Mouse (Mus musculus): ENCODE data around the gene Tprn.

Gene Tprn

GRCm38 (mm10) chr2:25262291-25262767 is at the start of gene Tprn:
Tprn (plus strand) TSS chr2:25262618.
- peak; percentile 94 for DNase-seq (ENCODE audit: low read depth, low spot score)

DNA sequence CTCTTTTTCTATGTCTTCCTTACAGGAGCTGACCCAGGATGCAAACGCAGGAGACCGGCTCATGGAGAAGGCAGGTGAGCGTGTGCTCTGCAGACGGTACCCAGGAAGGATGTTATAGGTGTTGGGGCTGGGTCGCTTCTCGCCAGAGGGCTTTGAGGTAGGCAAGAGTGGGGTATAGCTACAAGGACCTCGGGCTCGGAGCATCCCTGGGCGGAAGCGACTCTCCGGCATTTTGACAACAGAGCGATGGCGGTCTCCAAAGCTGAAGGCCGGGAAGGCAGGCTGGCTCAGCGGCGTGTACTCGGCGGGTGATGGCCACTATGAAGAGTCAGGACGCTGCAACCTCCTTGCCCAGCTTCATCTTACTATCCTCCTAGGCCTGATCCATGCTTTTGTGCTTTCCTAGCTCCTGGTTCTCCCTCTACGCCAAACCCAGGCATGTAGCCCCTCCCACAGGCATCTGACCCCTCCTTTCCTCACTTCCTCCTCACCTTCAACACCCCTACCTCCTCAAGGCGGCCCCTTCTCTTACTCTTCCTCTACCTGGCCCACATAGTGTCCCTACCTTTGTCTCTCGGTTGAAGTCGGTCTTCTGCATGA is 49.1 kb upstream of the Tprn start:
- no peak for DNase-seq (ENCODE audit: low read depth, low spot score)

DNA sequence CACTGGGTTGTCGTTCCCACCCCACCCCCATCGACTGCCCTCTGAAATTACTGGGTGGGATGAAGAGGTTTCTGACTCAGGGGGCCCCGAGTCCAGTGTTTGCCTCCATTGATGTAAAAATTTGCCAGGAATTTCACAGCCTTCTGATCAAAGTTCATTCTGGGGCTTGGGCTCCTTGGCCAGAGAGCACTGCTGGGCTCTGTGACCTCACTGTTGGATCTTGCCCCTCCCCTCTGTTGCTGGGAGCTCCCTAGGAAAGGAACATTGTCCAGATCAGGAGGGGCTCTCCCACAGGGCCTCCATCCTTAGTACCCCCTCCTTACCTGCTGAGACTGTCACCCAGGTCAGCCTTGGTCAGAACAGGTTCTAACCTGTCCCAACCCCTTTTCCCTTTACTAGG is 48.0 kb upstream of the Tprn start, which contains the start of gene Stpg3:
Stpg3 (minus strand) TSS at position 194 of the 400 bp plus-strand sequence.
- DNase-seq (ENCODE audit: low read depth, low spot score) = no peak

GRCm38 (mm10) chr2:25217666-25218065 is 44.8 kb upstream of the Tprn start:
- DNase-seq (ENCODE audit: low read depth, low spot score) = no peak

GRCm38 (mm10) chr2:25218445-25218844 is 44.0 kb upstream of the Tprn start, which contains the start of gene Fam166a:
Fam166a (plus strand) TSS chr2:25218745.
- DNase-seq (ENCODE audit: low read depth, low spot score) = no peak

- DNase-seq (ENCODE audit: low read depth, low spot score) = no peak
Measured at GRCm38 (mm10) chr2:25221331-25221772, 41.1 kb upstream of the Tprn start.

GRCm38 (mm10) chr2:25223681-25224491 is 38.5 kb upstream of the Tprn start:
- peak; percentile 86 for DNase-seq (ENCODE audit: low read depth, low spot score)

DNA sequence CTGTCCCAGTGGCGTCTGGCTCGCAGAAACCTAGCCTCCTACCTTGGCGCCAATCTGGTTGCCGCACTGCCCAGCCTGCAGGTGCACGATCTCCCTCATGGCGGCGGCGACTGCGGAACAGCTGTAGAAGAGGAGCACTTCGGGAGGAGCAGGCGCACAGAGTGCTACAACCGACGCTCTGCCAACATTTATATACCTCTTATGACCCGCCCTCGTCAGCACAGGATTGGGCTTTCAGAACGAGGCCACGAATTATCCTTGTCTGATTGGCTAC is 38.0 kb upstream of the Tprn start, which contains the start of gene Tubb4b:
Tubb4b (minus strand) TSS at position 211 of the 274 bp plus-strand sequence.
- DNase-seq (ENCODE audit: low read depth, low spot score) = no peak

GRCm38 (mm10) chr2:25224766-25225752 is 37.4 kb upstream of the Tprn start:
- DNase-seq (ENCODE audit: low read depth, low spot score) = peak; percentile 100

DNA sequence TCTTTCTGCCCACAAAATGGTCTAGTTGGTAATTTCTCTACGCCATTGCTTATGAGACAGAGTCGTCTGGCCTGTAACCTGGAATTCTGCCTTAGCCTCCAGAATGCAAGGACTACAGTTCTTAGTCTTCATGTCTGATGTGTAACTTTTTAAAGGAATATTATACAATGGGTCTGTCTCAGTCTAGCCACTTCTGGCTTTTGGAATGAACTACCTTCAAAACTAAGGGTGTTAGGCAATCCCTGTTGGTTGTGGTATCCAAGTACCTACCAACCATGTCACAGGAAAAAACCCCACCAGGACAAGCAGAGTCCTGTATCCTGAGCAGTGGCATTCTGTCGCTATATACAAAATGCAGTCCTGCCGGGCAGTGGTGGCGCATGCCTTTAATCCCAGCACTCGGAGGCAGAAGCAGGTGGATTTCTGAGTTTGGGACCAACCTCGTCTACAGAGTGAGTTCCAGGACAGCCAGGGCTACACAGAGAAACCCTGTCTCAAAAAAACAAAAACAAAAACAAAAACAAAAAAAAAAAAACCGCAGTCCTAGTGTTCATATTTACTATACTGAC is 36.5 kb upstream of the Tprn start:
- no peak for DNase-seq (ENCODE audit: low read depth, low spot score)

- peak; percentile 80 for DNase-seq (ENCODE audit: low read depth, low spot score)
Measured at GRCm38 (mm10) chr2:25226864-25227263, 35.6 kb upstream of the Tprn start.

DNA sequence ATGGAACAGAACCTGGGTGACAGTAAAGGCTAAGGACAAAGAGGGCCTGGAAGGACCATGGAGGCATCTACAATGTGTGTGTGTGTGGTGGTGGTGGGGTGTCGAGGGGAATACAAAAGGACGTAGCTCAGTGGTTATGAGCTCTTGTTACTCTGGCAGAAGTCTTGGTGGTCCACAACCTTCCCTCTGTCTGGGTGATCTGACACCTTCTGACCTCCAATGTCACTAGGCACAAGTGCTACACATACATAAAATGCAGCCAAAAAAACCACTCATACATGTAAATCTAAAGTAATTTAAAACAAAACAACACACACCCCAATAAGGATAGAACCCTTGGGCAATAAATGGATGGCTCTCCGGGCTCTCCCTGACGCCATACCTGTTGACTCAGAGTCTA is 35.0 kb upstream of the Tprn start:
- no peak for DNase-seq (ENCODE audit: low read depth, low spot score)

DNA sequence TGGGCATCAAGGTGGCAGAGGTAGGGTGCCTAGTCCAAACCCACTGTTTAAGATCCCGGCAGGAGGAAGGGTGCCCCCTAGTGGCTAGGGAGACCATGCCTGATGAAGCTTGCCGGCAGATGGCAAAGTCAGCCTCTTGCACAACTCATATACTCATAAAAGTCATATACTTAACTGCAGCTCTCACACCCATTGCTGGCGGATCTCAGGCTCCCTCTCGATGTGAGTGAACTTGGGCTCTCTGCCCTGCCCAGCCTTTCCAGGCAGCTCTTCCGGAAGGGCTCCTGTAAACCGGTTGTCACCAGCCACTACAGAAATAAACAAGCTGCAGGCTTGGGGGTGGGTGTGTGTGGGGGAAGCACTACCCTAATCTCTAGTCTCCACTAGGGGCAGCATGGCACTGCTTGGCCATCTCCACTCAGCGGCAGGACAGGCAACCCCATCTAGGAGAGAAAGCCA is 34.0 kb upstream of the Tprn start:
- peak; percentile 88 for DNase-seq (ENCODE audit: low read depth, low spot score)

DNA sequence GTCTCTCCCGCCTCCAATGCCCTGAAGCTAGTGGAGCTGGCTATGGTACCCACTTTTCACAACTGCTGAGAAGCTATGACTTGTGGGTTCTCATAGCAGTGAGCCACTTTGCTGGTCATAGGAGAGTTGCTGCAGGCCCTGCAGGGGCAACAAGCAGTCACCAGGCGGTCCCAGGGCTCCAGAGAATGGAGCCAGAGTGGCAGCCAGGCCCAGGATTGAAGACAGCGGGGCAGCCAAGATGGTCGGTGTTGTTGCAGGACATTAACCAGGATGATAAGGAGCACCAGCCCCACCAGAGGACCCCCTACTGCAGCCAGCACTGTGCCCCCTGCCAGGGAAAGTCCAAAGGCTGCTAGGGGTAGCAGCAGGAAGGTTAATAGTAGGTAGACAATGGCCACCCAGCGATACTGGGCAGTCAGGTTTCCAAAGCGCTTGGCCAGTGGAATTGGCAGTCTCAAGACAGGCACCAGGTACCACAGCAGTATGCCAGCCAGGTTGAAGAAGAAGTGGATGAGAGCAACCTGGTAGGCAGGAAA is 33.4 kb upstream of the Tprn start:
- no peak for DNase-seq (ENCODE audit: low read depth, low spot score)

DNA sequence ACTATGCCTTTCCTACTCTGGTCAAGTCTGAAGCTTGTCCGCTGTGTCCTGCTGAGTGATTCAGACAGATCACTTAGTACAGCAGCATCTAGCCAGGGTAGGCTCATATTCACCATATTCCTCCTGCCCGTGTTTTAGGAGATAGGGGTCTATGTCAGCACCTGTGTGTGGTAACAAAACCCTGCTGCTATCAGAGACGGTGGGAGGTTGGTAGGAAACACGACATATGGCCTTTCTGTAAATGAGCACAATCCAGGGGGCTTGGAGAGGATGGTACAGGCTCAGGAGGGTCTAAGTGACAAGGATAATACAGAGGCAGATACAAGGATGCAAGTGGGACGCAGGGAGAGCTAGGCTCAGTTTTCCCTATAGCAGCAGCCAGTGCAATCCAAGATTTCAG is 32.8 kb upstream of the Tprn start:
- no peak for DNase-seq (ENCODE audit: low read depth, low spot score)

DNA sequence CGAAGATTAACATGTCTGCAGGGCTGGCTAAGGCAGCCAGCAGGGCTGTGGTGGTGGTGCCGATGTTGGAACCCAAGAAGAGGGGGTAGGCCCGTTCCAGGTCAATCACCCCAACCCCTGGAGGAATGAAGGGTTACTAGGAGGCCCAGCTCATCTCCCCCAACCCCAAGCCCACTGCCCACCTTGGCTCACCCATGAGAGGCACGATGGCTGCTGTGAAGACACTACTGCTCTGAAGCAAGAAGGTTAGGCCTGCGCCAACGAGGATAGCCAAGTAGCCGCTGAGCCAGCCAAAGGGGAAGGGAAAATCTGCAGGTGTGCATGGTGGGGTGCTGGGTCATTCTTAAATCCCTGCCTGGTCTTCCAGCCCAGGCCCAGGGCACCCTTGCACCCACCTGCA is 31.8 kb upstream of the Tprn start:
- DNase-seq (ENCODE audit: low read depth, low spot score) = no peak

- no peak for DNase-seq (ENCODE audit: low read depth, low spot score)
Measured at GRCm38 (mm10) chr2:25231038-25231437, 31.4 kb upstream of the Tprn start.

DNA sequence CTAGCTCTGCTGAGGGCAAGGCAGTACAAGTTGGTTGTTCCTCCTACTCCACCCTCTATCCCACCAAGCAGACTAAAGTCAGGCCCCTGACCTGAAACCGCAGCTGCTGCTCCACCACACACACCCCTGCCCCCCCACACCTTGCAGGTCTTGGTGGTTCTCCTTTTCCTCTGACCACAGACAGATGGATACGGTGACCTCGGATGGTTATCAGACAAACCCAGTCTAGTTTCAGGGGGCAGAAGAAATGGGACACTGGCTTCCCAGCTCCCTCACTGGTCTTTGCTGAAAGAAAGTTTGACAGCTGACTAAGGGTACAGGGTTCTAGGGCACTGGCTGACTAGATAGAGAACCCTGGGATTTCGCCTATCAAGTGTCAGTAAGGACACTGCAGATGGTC is 29.0 kb upstream of the Tprn start:
- DNase-seq (ENCODE audit: low read depth, low spot score) = no peak

DNA sequence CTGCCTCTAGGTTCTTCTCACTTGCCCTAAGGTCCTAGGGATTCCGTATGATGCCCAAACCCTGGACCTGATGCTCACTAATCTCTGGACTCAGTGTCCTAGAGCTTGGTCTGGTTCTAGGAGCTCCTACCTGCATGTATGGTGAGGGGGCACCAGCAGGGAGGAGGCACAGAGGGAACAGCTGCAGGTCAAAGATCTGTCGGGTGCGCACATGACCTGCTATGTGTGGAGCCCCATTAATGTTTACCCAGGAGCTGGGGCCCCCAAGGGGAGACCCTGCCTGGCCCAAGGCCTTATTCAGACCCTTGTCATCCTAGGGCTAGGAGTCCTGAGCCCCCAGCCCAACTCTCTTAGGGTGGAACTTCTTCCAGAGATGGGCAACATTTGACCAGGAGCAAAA is 28.4 kb upstream of the Tprn start, which contains the start of gene Slc34a3:
Slc34a3 (minus strand) TSS at position 315 of the 400 bp plus-strand sequence.
- DNase-seq (ENCODE audit: low read depth, low spot score) = no peak

GRCm38 (mm10) chr2:25234551-25235220 is 27.7 kb upstream of the Tprn start:
- DNase-seq (ENCODE audit: low read depth, low spot score) = no peak
